Mouse (Mus musculus): ENCODE data around the gene Tmem30c. TPM values are rescaled to one million over a fixed set of nuclear protein-coding genes. Genes with fewer than 3 reads are reported as not detected.

Tmem30c gene
- polyA plus RNA-seq, 1 experiment from 2014 or later, result not detected

DNA sequence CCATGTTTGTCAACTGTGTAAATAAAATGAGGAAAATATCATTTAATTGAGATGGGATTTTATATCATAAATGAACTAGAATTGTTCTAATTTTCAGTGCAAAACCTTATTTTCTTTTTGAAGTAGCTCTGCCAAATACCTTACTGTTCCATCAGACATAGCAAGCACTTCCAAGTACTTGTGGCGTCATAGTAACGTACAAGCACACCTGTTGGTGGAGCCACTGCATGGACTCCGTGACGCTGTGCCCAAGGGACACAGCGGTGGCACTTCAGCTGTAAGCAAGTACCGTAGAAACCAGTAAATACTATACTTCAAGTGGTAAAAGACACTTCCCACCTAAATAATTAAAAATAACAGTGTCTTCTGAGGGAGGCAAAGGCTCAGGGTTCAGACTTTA is 72.3 kb downstream of the Tmem30c start:
- no peaks in the 10 kb centered on the region for H3K4me1 ChIP-seq (ENCODE audit: insufficient read depth)
- no peak for DNase-seq
- H3K36me3 ChIP-seq (replicated peaks; ENCODE audit: insufficient read depth, low read length), result peaks cover 25% of the 10 kb centered on the region
- H3K4me2 ChIP-seq (ENCODE audit: low read depth, low read length), result no peak overlapping the region
- ATAC-seq, result no peak
- no peak overlapping the region for H3K27ac ChIP-seq (ENCODE audit: low read depth)
- no peak overlapping the region for H3K4me3 ChIP-seq (ENCODE audit: low read depth, low read length)
- H3K9ac ChIP-seq (replicated peaks), result no peak overlapping the region
- TF ChIP-seq CTCF (IDR thresholded peaks at IDR 0.05; ENCODE audit: low read depth), result no peak
- TF ChIP-seq EP300 (IDR thresholded peaks at IDR 0.05; ENCODE audit: low read depth), result no peak
- no peaks in the 10 kb centered on the region for H3K9me3 ChIP-seq (ENCODE audit: low read length)
- WGBS (ENCODE audit: insufficient replicate concordance), result 95% methylated on average over 6 of the region's 6 CpGs
- H3K27me3 ChIP-seq (ENCODE audit: insufficient read depth, low read length), result no peaks in the 10 kb centered on the region

Other genes starting within 250 kb of the Tmem30c start
- 0.33 and 0.56 TPM in 2 replicates for gene Tmem45a2, start 221.5 kb downstream of the Tmem30c start, polyA plus RNA-seq (2015; fragmentation: Nextera tagmentation; extraction: Ambion mirVana)
- 27.6 and 29.9 TPM in 2 replicates for gene Tomm70a, start 171.2 kb downstream of the Tmem30c start, polyA plus RNA-seq (2015; fragmentation: Nextera tagmentation; extraction: Ambion mirVana)
- 69.3 and 74.2 TPM in 2 replicates for gene Nit2, start 125.5 kb downstream of the Tmem30c start, polyA plus RNA-seq (2015; fragmentation: Nextera tagmentation; extraction: Ambion mirVana)
- 4.3 and 6.4 TPM in 2 replicates for gene Tbc1d23, start 61.4 kb downstream of the Tmem30c start, polyA plus RNA-seq (2015; fragmentation: Nextera tagmentation; extraction: Ambion mirVana)
- gene Filip1l, start 60.2 kb upstream of the Tmem30c start, polyA plus RNA-seq (2015; fragmentation: Nextera tagmentation; extraction: Ambion mirVana), result 5.5 and 6.2 TPM in 2 replicates

Data from liver, postnatal 0 days (tissue).